Mouse (Mus musculus) effector memory CD4-positive, alpha-beta T cell, adult 7 months (primary cell): ENCODE data around the gene Gab2. TPM values are rescaled to one million over a fixed set of nuclear protein-coding genes. Genes with fewer than 3 reads are reported as not detected.

Experiments
- polyA plus RNA-seq: library from polyadenylated mRNA; unstranded; fragments of 100-300 nt; shearing (Covaris generic); gene quantifications from one replicate; pipeline ENCODE4 v1.2.1, GENCODE M21; 2017

The Gab2 gene
- polyA plus RNA-seq: not detected

DNA sequence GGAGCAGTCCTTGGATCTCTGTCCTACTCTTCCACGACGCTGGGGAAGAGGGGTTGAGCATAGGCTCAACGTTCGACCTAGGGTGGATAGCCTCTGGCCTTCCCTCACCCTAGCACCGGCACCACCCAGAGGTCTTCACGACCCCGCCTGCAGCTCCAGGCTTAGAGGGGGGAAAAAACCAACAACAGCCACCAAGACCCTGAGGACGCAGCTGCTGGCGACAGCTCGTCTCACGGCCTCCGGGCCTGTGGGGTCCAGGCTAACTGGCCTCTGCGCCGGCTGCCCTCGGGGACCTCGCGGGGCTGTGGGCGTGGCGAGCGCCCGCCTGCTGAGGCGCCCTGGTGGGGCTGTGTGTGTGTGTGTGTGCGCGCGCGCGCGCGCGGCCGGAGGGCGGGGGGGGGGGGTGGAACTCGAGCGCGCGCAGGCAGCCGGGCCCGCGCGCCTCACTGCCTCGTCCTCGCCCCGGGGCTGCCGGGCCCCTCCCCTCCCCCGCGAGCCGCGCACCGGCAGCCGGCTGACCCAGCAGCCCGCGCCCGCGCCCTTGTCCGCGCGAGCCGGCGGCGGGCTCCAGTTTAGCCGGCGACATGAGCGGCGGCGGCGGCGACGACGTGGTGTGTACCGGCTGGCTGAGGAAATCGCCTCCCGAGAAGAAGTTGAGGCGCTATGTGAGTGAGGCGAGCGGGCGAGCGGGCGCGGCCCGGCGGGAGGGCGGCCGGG is at the start of gene Gab2:
TSS of gene Gab2 (plus strand) at position 345 of the 717 bp plus-strand sequence.

DNA sequence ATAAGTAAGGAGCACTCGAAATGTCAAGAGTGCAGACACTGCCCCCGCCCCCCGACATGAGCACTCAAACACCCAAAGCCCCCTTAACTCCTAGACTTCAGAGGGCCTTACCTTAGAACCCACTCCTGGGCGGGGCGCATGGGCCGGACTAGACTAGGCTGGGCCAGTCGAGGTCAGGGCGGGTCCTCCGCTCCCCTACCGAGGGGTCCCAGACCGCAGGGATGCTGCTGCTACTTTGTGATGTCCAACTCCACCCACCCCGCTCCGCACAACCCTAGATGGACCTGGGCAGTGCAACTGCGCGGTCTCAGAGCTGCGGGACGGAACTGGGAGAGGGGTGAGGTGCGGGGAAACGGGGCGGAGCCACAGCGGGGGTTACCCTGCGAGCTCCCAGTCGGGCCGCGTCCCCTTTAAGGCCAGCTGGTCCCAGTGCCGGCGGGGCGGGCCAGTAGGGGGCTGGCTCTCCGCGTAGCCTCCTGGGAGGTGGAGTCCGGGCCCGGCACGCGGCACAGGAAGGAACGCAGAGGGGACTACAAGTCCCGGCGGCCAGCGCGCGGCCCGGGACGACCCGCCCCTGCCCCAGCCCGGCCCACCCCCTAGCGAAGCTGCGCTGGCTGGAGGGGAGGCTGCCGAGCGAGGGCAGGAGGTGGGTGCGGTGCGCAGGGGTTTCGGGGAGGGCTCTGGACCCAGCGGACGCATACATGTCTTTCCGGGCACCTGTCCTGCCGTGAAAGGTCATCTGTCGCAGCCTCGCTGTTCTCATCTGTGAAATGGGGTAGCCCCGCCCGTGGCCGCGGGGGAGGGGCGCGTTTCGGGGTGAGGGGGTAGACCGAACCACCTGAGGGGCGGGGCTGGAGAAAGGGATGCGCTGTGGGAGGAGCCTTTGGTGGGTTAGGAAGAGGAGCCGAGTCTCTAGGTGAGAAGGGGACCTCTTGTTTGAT is 250.6 kb downstream of the Gab2 start, which contains the start of the genes Usp35 and Kctd21:
TSS of gene Usp35 (minus strand) at position 295 of the 941 bp plus-strand sequence.
TSS of gene Kctd21 (plus strand) at position 602 of the 941 bp plus-strand sequence.

Other genes with a start within 250 kb of the Gab2 start
- 21.6 TPM for gene Nars2, start 130.1 kb upstream of the Gab2 start, polyA plus RNA-seq